Mouse (Mus musculus) bone marrow macrophage, adult 2 months (primary cell): ENCODE measurements around the gene Mindy4. TPM values are rescaled to one million over a fixed set of nuclear protein-coding genes. Genes with fewer than 3 reads are reported as not detected.
A peak's percentile ranks its signal among the peaks of the same experiment; 100 is the strongest.

Source experiments
- H3K27ac ChIP-seq: 2 replicates; pipeline ENCODE4 v1.5.1; 2012; ENCODE audit warnings: low read depth, low read length; ENCODE audit not compliant: insufficient read depth
- H3K4me1 ChIP-seq: 2 replicates; pipeline ENCODE4 v1.6.1; 2012; ENCODE audit warnings: low read length; ENCODE audit not compliant: control insufficient read depth, insufficient read depth
- H3K4me3 ChIP-seq: 2 replicates; pipeline ENCODE4 v1.5.1; 2012; ENCODE audit warnings: mild to moderate bottlenecking, low read length, moderate library complexity; ENCODE audit not compliant: insufficient read depth
- CTCF ChIP-seq: IDR thresholded peaks from 2 replicates; pipeline ENCODE4 v1.5.1; 2012; ENCODE audit warnings: low read depth, mild to moderate bottlenecking, low read length, moderate library complexity
- POLR2A ChIP-seq: IDR thresholded peaks from 2 replicates; pipeline ENCODE4 v1.6.1; 2012; ENCODE audit warnings: mild to moderate bottlenecking, low read depth, low read length, borderline replicate concordance
- polyA plus RNA-seq: library from polyadenylated mRNA; stranded (reverse); fragments of >200 nt; gene quantifications from 2 replicates; pipeline ENCODE4 v1.2.4, GENCODE M21; 2012; ENCODE audit not compliant: missing spikeins, insufficient read depth, insufficient read length

Gene Mindy4
- polyA plus RNA-seq, 1 experiment, result 3.2 TPM

DNA sequence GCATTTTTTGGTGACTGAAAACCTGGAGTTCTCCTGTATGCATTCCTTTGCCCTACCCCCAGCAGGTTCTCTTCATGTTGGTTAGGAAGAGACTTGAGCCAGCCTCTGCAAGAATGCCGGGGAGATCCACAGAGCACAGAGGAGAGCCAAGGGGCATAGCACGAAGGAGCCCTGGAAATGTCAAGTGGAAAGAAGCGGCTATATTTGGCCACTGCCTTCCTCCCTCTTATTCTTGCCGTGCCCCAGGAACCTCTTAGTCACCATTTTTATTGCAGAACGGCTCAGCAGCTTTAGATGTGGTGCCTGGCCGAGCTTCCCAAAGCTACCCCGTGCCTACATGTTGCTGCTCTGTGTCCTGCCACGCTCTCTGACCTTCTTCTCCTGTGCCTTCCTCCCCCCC lies 72.6 kb downstream of the Mindy4 start:
- no peak overlapping the region for H3K4me3 ChIP-seq
- TF ChIP-seq CTCF, result no peak
- no peak for TF ChIP-seq POLR2A
- H3K27ac ChIP-seq, result no peak overlapping the region
- peaks cover 33% of the 10 kb centered on the region for H3K4me1 ChIP-seq

DNA sequence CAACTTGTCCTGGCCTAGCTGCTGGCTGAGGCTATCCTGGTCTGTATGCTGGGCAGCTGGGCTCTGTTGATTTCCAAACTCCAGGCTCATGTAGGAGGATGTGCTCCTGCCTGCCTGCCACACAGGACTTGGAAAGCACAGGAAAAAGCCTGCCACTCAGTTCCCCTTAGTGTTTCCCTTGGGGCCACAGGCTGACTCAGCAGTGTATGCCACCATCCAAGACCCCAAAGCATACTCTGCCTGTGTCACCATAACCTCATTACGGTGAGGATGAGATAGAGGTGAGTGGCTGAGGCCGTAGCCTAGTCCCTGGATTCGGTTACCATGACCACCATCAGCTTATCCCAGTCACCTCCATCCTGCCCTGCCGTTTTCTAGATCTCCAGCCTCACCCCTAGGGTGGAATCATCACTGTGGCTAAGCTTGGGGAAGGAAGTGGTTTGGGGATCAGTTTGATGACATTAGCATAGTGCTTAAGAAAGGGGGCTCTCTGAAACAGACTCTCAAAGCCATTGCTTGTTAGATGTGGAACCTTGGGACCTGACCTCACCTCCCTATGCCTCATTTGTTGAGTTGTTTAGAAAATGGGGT lies 73.6 kb downstream of the Mindy4 start:
- Histone ChIP-seq H3K4me3 (no peak overlapping the region), H3K4me1 (peaks cover 33% of the 10 kb centered on the region), H3K27ac (peak overlapping the region; percentile 23)
- TF ChIP-seq POLR2A (no peak), CTCF (no peak)

DNA sequence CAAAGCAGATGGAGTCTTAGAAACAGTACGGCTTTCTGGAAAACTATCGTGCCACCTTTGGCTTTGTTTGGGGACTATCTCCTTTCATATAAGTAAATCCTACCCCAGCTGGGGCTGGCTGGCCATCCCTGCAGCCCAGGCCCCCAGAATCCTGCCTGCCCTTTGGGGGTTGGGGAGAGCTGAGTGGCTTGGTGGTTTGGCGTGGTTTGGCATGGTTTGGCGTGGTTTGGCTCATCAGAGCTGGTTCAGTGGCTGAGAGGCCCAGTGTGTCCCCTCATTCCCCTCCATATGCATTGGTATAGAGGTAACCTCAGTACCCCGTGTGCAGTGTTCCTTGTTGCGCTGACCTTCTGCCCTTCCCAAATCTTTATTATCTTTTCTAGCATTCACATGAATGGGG lies 74.9 kb downstream of the Mindy4 start:
- no peak for TF ChIP-seq POLR2A
- no peak for TF ChIP-seq CTCF
- H3K4me1 ChIP-seq, result peaks cover 33% of the 10 kb centered on the region
- H3K27ac ChIP-seq, result no peak overlapping the region
- no peak overlapping the region for H3K4me3 ChIP-seq

DNA sequence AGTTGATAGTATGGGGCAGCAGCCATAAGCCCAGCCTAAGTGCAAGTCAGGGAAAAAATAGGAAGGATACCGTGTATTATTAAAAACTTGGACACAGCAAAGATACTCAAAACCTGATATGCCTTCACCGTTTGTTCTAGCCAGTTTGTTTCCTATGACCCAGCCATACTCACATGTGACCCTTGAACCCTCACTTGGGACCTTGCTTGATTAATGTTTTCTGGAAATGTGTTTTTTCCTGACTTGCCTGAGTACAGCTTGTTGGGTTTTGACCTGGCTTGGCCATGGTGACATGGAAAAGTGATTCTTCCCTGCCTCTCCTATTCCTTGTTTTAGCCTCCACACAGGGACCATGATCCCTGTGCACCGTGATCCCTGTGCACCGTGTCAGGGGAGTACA lies 75.3 kb downstream of the Mindy4 start:
- Histone ChIP-seq H3K4me3 (no peak overlapping the region), H3K27ac (no peak overlapping the region), H3K4me1 (peaks cover 33% of the 10 kb centered on the region)
- TF ChIP-seq POLR2A, result no peak
- TF ChIP-seq CTCF, result no peak

DNA sequence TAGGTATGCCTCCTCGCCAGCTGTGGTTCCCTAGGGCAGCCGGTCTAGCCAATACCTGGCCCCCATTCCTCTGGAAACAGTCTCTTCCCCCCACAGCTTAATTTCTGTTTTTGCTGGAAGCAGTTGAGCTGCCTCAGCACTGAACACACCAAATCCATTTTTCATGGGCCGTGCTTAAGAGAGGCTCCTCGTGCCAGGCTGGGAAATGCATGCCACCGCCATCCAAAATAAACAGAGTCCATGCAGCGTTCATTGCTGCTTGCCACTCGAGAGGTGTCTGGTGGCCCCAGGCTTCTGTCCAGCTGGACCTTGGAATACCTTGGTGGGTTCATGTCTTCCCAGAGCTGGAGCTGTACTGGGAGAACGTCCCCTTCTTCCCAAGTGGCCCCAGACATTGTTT lies 77.8 kb downstream of the Mindy4 start:
- Histone ChIP-seq H3K4me1 (peaks cover 25% of the 10 kb centered on the region), H3K4me3 (no peak overlapping the region), H3K27ac (no peak overlapping the region)
- no peak for TF ChIP-seq POLR2A
- no peak for TF ChIP-seq CTCF

DNA sequence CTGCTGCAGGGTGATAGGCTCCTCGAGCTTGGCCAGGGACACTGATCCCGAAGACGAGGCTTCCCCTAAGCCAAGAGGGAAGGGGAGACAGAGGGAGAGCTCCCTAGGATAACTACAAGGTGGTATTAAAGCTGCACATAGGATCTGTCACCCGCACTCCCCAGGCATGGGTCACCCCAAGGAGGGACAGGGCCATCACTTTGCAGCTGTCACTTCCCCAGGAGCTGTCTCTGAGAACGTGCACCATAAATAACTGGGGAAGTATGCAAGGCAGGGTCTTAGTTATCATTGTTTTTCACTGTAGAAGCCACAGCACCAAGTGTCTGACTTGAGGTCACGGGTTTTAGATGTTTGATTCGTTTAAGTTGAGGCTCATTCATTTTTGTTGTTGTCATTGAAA lies 78.5 kb downstream of the Mindy4 start:
- Histone ChIP-seq H3K4me3 (no peak overlapping the region), H3K27ac (no peak overlapping the region), H3K4me1 (peaks cover 18% of the 10 kb centered on the region)
- no peak for TF ChIP-seq POLR2A
- no peak for TF ChIP-seq CTCF

DNA sequence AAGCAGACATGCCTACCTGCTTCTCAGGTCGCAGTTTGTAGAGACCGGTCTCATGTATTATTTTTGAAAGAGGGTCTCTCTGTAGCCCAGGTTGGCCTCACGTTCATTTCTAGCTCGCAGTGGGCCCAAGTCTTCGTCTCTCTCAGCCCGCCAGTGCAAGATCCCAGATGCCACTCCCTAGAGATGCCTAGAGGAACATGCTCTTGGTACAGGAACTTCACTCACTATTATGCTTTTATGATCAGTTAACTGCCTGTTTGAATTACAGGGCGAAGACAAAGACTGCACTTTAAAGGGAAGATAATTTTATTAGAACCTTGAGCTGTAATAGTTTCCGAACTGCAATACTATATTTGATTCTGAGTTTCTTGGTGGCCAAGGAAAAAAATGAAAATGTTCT lies 79.2 kb downstream of the Mindy4 start:
- H3K27ac ChIP-seq, result no peak overlapping the region
- H3K4me3 ChIP-seq, result no peak overlapping the region
- TF ChIP-seq POLR2A, result no peak
- TF ChIP-seq CTCF, result no peak
- H3K4me1 ChIP-seq, result peaks cover 11% of the 10 kb centered on the region

DNA sequence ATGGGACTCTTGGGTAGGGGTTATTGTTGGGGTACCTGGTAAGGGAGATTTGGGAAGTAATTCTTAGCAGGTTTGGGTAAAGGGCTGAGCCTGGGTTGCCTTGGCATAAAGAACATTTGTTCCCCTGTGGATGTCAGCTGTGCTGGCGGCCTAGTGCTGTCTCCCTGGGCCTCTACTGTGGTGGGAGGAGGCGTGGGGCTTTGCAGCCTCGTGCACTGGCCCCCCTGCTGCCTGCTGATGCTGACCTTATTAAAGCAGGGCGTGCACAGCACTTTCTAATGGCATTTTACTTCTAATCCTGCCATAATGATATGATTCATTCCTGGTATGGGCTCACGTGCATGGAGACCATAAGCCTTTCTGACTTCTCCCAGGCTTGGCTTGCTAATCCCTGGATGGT lies 82.0 kb downstream of the Mindy4 start:
- no peaks in the 10 kb centered on the region; the same call in 1 of the 2 replicates for H3K4me1 ChIP-seq

DNA sequence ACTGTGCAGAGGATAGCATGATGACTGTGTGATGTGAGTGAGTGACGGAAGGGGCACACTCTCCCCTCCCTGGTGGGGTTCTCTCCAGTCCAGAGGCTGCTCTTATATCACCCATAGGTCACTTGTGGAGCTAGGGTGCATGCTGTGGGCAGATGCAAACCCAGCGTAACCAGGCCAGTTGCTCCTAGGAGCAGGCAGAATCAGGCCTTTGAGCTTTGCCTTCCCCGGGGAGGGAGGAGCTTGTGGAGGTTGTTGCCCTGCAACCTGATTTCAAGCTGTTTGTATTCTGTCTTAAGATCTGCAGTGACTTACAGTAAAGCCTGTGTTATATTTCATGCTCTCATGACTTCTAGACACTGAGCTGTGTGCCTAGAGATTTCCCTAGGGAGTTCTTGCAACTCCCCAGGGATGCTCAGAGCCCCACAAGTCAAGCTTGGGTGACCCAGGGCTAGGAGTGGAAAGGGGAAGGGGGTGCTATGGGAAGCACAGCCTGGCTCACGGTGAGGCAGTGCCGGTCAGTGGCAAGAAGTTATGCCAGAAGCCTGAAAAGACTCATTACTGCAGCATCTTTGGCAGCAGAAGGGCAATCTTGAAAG lies 84.9 kb downstream of the Mindy4 start:
- Histone ChIP-seq H3K4me3 (no peak overlapping the region), H3K27ac (no peak overlapping the region), H3K4me1 (peaks cover 9% of the 10 kb centered on the region)
- no peak for TF ChIP-seq CTCF
- no peak for TF ChIP-seq POLR2A

More for the DNA sequence above, 82.0 kb downstream of the Mindy4 start:
- Histone ChIP-seq H3K27ac (no peak overlapping the region), H3K4me3 (no peak overlapping the region)
- TF ChIP-seq CTCF, result no peak
- no peak for TF ChIP-seq POLR2A

DNA sequence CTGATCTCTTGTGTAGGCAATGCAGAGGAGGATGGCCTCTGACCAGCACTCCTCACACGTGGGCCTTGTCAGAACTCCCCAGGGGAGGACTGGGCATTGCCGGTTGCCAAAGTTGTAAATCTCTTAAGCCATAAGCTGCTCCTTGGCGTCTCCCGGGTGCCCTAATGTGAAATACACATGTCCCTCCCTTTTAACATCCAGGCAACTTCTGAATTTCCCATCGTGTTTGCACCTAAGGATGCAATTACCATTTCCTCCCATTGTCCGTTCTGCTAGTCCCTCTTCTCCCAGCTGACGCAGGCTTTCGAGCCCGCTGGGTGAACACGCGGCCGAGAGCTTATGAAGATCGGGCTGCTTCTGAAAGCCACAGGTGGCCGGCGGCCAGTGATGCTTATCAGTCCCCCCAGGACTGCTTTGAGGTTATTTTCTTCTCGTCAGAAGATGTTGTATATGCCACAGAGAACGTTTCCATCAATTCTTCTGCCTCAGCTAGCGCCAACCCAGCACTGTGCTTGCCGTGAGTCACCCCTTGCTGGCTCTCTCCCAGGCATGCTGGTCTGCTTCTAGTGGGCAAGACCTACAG lies 91.5 kb downstream of the Mindy4 start:
- no peak for TF ChIP-seq POLR2A
- TF ChIP-seq CTCF, result no peak
- Histone ChIP-seq H3K4me1 (peaks cover 9% of the 10 kb centered on the region), H3K4me3 (no peak overlapping the region), H3K27ac (no peak overlapping the region)

DNA sequence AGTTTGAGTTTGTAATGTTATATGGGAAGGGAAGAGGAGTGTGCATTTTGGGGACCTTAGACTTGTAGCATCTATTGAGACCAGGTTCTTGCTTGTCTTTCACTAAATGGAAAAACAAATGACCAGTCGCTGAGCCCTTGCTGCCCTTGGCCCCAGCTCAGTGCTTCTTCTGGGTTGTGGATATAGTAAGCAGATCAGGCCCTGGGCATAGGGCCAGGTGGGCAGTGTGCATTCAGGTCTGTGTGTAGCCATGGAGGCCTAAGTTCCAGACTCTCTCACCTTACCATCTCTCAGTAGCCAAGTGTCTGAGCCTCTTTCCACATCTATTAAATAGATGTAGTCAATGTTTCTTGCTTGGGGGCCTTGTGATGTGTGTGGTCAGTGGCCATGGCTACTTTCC lies 92.1 kb downstream of the Mindy4 start:
- H3K4me3 ChIP-seq, result no peak overlapping the region
- TF ChIP-seq POLR2A (no peak), CTCF (no peak)
- H3K27ac ChIP-seq, result no peak overlapping the region
- H3K4me1 ChIP-seq, result peaks cover 9% of the 10 kb centered on the region
